Mouse (Mus musculus): Measurements from ENCODE around the gene Ubqln4.

DNA sequence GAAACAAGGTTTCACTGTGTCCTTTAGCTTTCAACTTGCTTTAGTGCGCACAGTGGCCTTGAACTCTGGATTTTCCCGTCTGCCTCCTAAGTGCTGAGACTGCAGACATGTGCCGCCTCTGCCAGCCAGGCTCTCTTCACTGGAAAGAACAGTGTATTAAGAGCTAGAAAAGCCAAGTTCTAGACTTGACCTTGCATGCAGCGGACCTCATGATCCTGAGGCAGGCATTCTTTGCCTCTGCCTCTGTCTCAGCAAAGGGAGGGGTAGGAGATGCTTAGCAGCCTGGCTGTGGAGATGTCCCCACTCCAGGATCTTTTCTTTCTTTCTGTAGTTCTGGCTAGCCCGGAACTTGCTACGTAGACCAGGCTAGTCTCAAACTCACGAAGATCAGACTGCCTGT, 51.3 kb downstream of the Ubqln4 start:
- no peak for TF ChIP-seq CTCF (IDR thresholded peaks at IDR 0.05; ENCODE audit: low read depth, low read length)
- TF ChIP-seq GATA1 (IDR thresholded peaks at IDR 0.05; ENCODE audit: borderline replicate concordance, low read length): no peak
- TF ChIP-seq POLR2AphosphoS5 (IDR thresholded peaks at IDR 0.05; ENCODE audit: insufficient replicate concordance, low read depth, low read length): no peak
